In genomic region chrX:99216633-99217459, GRCm38 (mm10) we compare ENCODE assay signal across 8 mouse cellular contexts.
DNase-seq lines count a peak whose midpoint lies in the region; ATAC-seq and TF ChIP-seq lines count a peak whose summit lies in the region.

No protein-coding gene starts in this region.

- no peaks in the 10 kb centered on the region for H3K27me3 ChIP-seq in thymus, adult 2 months (ENCODE audit: control insufficient read depth, insufficient read depth, low read length)
- no peaks in the 10 kb centered on the region; the same call in 1 of the 2 replicates for H3K27me3 ChIP-seq in heart, postnatal 0 days (ENCODE audit: control insufficient read depth, insufficient read depth, low read length)

- no peak overlapping the region for H3K27ac ChIP-seq in thymus, adult 2 months (ENCODE audit: control insufficient read depth, insufficient read depth, low read length)
- H3K27ac ChIP-seq in embryonic fibroblast, embryonic 13.5 days (ENCODE audit: insufficient read depth, low read length) = no peak overlapping the region
- H3K27ac ChIP-seq in heart, postnatal 0 days (ENCODE audit: low read depth) = peak overlapping the region; percentile 65

- H3K9me3 ChIP-seq in heart, postnatal 0 days (replicated peaks; ENCODE audit: control insufficient read depth, low read length) = no peaks in the 10 kb centered on the region

- H3K4me3 ChIP-seq in thymus, adult 2 months (ENCODE audit: control insufficient read depth, insufficient read depth, low read length) = 0 out of 2 replicates have a peak overlapping the region, but pooled peaks have one; percentile 19
- H3K4me3 ChIP-seq in embryonic fibroblast, embryonic 13.5 days (ENCODE audit: insufficient read depth, low read length) = peak overlapping the region; percentile 2; the same call in 1 of the 2 replicates
- peak overlapping the region; percentile 41 for H3K4me3 ChIP-seq in heart, postnatal 0 days (ENCODE audit: low read depth, low read length)

- no peak for TF ChIP-seq EP300 in heart, postnatal 0 days (IDR thresholded peaks at IDR 0.05; ENCODE audit: low read depth)

- no peaks in the 10 kb centered on the region for H3K36me3 ChIP-seq in thymus, adult 2 months (ENCODE audit: control insufficient read depth, insufficient read depth, low read length)
- no peaks in the 10 kb centered on the region for H3K36me3 ChIP-seq in heart, postnatal 0 days (replicated peaks; ENCODE audit: control insufficient read depth, insufficient read depth, low read length)

- WGBS in thymus, adult 2 months = 3% methylated on average over 59 of the region's 60 CpGs
- 14% methylated on average over 32 of the region's 60 CpGs for WGBS in heart, postnatal 0 days

- DNase-seq in thymus, adult 2 months = no peak
- DNase-seq in thymus, postnatal 25 days = no peak
- DNase-seq in heart, postnatal 0 days (ENCODE audit: low spot score) = no peak
- peak; percentile 55 to 73 for DNase-seq in kidney, postnatal 36 days
- peak; percentile 66 for DNase-seq in lung, postnatal 10 days
- peak; percentile 56 for DNase-seq in retina, postnatal 1 day
- DNase-seq in spleen, postnatal 36 days (ENCODE audit: low spot score in 2 of 2) = no peak

- no peaks in the 10 kb centered on the region for H3K4me1 ChIP-seq in thymus, adult 2 months (replicated peaks; ENCODE audit: control insufficient read depth, insufficient read depth, low read length)
- no peaks in the 10 kb centered on the region for H3K4me1 ChIP-seq in embryonic fibroblast, embryonic 13.5 days (ENCODE audit: control insufficient read depth, insufficient read depth, low read length)
- peaks cover 11% of the 10 kb centered on the region for H3K4me1 ChIP-seq in heart, postnatal 0 days (ENCODE audit: control insufficient read depth, insufficient read depth)

- ATAC-seq in heart, postnatal 0 days (ENCODE audit: insufficient read depth, low read depth) = peak; percentile 71

- H3K4me2 ChIP-seq in heart, postnatal 0 days (ENCODE audit: low read depth, low read length) = peak overlapping the region; percentile 65

- H3K9ac ChIP-seq in heart, postnatal 0 days (replicated peaks; ENCODE audit: low read depth, low read length) = peak overlapping the region; percentile 61

- no peak for TF ChIP-seq POLR2A in thymus, adult 2 months (IDR thresholded peaks at IDR 0.05; ENCODE audit: control insufficient read depth, extremely low read depth, insufficient read depth, low read length, poor library complexity)
- no peak for TF ChIP-seq POLR2A in embryonic fibroblast, embryonic 13.5 days (IDR thresholded peaks at IDR 0.05; ENCODE audit: low read depth, low read length)

- no peak for TF ChIP-seq CTCF in thymus, adult 2 months (IDR thresholded peaks at IDR 0.05; ENCODE audit: borderline replicate concordance, control insufficient read depth, extremely low read depth, insufficient read depth, low read length, poor library complexity)
- no peak for TF ChIP-seq CTCF in embryonic fibroblast, embryonic 13.5 days (IDR thresholded peaks at IDR 0.05; ENCODE audit: borderline replicate concordance, insufficient read depth, low read length)
- no peak for TF ChIP-seq CTCF in heart, postnatal 0 days (IDR thresholded peaks at IDR 0.05; ENCODE audit: low read depth)

Comparison
In these comparisons a context has a peak if more than half of its experiments do, and no peak if none do; other contexts are left out.
1. DNase-seq: peak in kidney, postnatal 36 days (2 of 2), lung, postnatal 10 days (single experiment) and retina, postnatal 1 day (single experiment); none in thymus, adult 2 months (single experiment), thymus, postnatal 25 days (single experiment), heart, postnatal 0 days (single experiment) and spleen, postnatal 36 days (0 of 2).
2. Peak in every context shown above with its lines, with median percentiles within 50 percentile points of each other: H3K4me3 ChIP-seq.